Mouse (Mus musculus): ENCODE measurements around the gene Nt5c3b.

- TF ChIP-seq POLR2A (IDR thresholded peaks at IDR 0.05; ENCODE audit: low read depth, low read length) (no peak), CTCF (conservative IDR thresholded peaks at IDR 0.05; ENCODE audit: insufficient read depth, insufficient read length, low read depth, low read length) (no peak)
These were observed 55.0 kb downstream of the Nt5c3b start for GRCm38 (mm10) chr11:100386586-100386985.

Data from kidney, adult 2 months (tissue).